Mouse (Mus musculus) stomach, embryonic 16.5 days (tissue): ENCODE measurements around the gene Ubac2. TPM values are rescaled to one million over a fixed set of nuclear protein-coding genes. Genes with fewer than 3 reads are reported as not detected.

Experiments used
- polyA plus RNA-seq: library from polyadenylated mRNA; unstranded; fragments of >200 nt; fragmentation: Nextera tagmentation; extraction: Ambion mirVana; gene quantifications from 2 replicates; pipeline ENCODE4 v1.2.1, GENCODE M21; 2015

Gene Ubac2
- polyA plus RNA-seq, 1 experiment from 2014 or later, result 54.9 TPM

Other genes with a start within 250 kb of the Ubac2 start
- 15.7 and 18.4 TPM in 2 replicates for gene Dock9, start 80.8 kb upstream of the Ubac2 start, polyA plus RNA-seq
- 0.26 and 0.35 TPM in 2 replicates for gene Gpr18, start 37.2 kb downstream of the Ubac2 start, polyA plus RNA-seq
- gene Gpr183, start 86.6 kb downstream of the Ubac2 start, polyA plus RNA-seq, result 4.1 and 4.7 TPM in 2 replicates
- not detected in 2 replicates for gene Timm8a2, start 156.1 kb downstream of the Ubac2 start, polyA plus RNA-seq
- 206 and 209 TPM in 2 replicates for gene Tm9sf2, start 228.4 kb downstream of the Ubac2 start, polyA plus RNA-seq